Comparison of ENCODE assay signal across 7 mouse cellular contexts in the genomic region with DNA sequence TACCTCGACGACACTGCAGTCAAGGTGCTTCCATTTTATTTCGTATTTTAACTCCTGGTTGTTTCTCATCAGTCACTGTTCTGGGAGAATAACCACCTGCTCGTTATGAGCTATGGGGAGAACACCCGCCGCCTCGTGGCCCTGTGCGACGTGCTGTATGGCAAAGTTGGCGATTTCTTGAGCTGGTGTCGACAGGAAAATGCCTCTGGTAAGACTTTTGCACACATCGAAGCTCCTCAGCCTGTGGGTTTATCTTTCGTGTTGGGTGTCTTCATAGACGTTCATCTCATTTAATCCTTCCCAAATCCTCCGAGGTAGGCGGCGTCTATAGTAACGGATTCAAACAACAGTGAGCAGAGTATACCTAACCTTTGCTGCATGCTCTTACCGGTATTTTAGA. TPM values are rescaled to one million over a fixed set of nuclear protein-coding genes. Genes with fewer than 3 reads are reported as not detected.
A peak's percentile ranks its signal among the peaks of the same experiment; 100 is the strongest.
DNase-seq lines count a peak whose midpoint lies in the region; ATAC-seq and TF ChIP-seq lines count a peak whose summit lies in the region.

Fbxl5 (minus strand) TSS at position 101 of the 400 bp plus-strand sequence.

- TF ChIP-seq CTCF in E14TG2a.4 (conservative IDR thresholded peaks at IDR 0.05; ENCODE audit: low read length) (no peak), MEL (IDR thresholded peaks at IDR 0.05 in 2 of 3, conservative IDR thresholded peaks at IDR 0.05 in 1 of 3; ENCODE audit: control insufficient read depth in 1 of 3, insufficient read depth in 1 of 3, low read depth in 2 of 3, low read length in 3 of 3, poor library complexity in 1 of 3, severe bottlenecking in 1 of 3) (no peak)
- no peak for TF ChIP-seq CTCF in liver, embryonic 14.5 days (IDR thresholded peaks at IDR 0.05; ENCODE audit: low read depth)

- H3K27ac ChIP-seq in MEL (ENCODE audit: control insufficient read depth, low read depth, low read length) = no peak within 1 kb of the TSS
- no peak within 1 kb of the TSS for H3K27ac ChIP-seq in forebrain, embryonic 16.5 days (ENCODE audit: low read length)
- no peak within 1 kb of the TSS for H3K27ac ChIP-seq in hindbrain, embryonic 12.5 days
- no peak within 1 kb of the TSS for H3K27ac ChIP-seq in liver, embryonic 14.5 days

- no peak for ATAC-seq in forebrain, embryonic 16.5 days
- no peak for ATAC-seq in hindbrain, embryonic 12.5 days (ENCODE audit: low FRiP score)
- ATAC-seq in liver, embryonic 14.5 days (ENCODE audit: insufficient read depth) = no peak

- TF ChIP-seq EP300 in MEL (IDR thresholded peaks at IDR 0.05; ENCODE audit: low read depth in 1 of 2, low read length in 2 of 2) = no peak
- TF ChIP-seq EP300 in liver, embryonic 14.5 days (IDR thresholded peaks at IDR 0.05; ENCODE audit: low read depth) = no peak

- H3K4me1 ChIP-seq in E14TG2a.4 (replicated peaks; ENCODE audit: low read depth, low read length) = peaks cover 33% of the 10 kb centered on the region
- no peaks in the 10 kb centered on the region for H3K4me1 ChIP-seq in MEL (ENCODE audit: control insufficient read depth in 1 of 2, insufficient read depth in 2 of 2, low read length in 2 of 2)
- H3K4me1 ChIP-seq in forebrain, embryonic 16.5 days (replicated peaks; ENCODE audit: control insufficient read depth, insufficient read depth, low read length) = no peaks in the 10 kb centered on the region
- 0 out of 2 replicates have a peak, but pooled peaks cover 3% of the 10 kb centered on the region for H3K4me1 ChIP-seq in hindbrain, embryonic 12.5 days
- no peaks in the 10 kb centered on the region for H3K4me1 ChIP-seq in liver, embryonic 14.5 days (replicated peaks; ENCODE audit: control insufficient read depth in 2 of 2, insufficient read depth in 2 of 2, low read length in 1 of 2)

- H3K9me3 ChIP-seq in E14TG2a.4 (ENCODE audit: low read length) (peaks cover 27% of the 10 kb centered on the region), MEL (replicated peaks; ENCODE audit: insufficient read depth, low read length) (no peaks in the 10 kb centered on the region)
- no peaks in the 10 kb centered on the region for H3K9me3 ChIP-seq in forebrain, embryonic 16.5 days (ENCODE audit: control insufficient read depth, low read length)
- no peaks in the 10 kb centered on the region for H3K9me3 ChIP-seq in hindbrain, embryonic 12.5 days (replicated peaks)
- no peaks in the 10 kb centered on the region for H3K9me3 ChIP-seq in liver, embryonic 14.5 days (ENCODE audit: control insufficient read depth, low read length)

- H3K27me3 ChIP-seq in E14TG2a.4 (ENCODE audit: insufficient read depth, low read length) = peaks cover 10% of the 10 kb centered on the region
- peaks cover 0 to 9% of the 10 kb centered on the region in 2 experiments; a peak in 1 of 4 replicates for H3K27me3 ChIP-seq in MEL (ENCODE audit: control insufficient read depth in 1 of 2, insufficient read depth in 2 of 2, low read length in 2 of 2)
- no peaks in the 10 kb centered on the region for H3K27me3 ChIP-seq in forebrain, embryonic 16.5 days (replicated peaks; ENCODE audit: control insufficient read depth, insufficient read depth, low read length)
- no peaks in the 10 kb centered on the region for H3K27me3 ChIP-seq in hindbrain, embryonic 12.5 days
- no peaks in the 10 kb centered on the region for H3K27me3 ChIP-seq in liver, embryonic 14.5 days (ENCODE audit: control insufficient read depth, insufficient read depth, low read length)

- H3K36me3 ChIP-seq in E14TG2a.4 (ENCODE audit: insufficient read depth, low read length) = no peaks in the 10 kb centered on the region
- no peaks in the 10 kb centered on the region for H3K36me3 ChIP-seq in MEL (ENCODE audit: control insufficient read depth in 1 of 2, insufficient read depth in 2 of 2, low read length in 2 of 2)
- H3K36me3 ChIP-seq in forebrain, embryonic 16.5 days (ENCODE audit: control insufficient read depth, insufficient read depth) = no peaks in the 10 kb centered on the region
- no peaks in the 10 kb centered on the region for H3K36me3 ChIP-seq in hindbrain, embryonic 12.5 days
- H3K36me3 ChIP-seq in liver, embryonic 14.5 days (replicated peaks; ENCODE audit: control insufficient read depth, insufficient read depth, low read depth) = no peaks in the 10 kb centered on the region

- no peaks in the 10 kb centered on the region for H3K79me2 ChIP-seq in MEL (ENCODE audit: control insufficient read depth, insufficient read depth, low read length, poor library complexity)

- WGBS in forebrain, embryonic 16.5 days = 83% methylated on average over 19 of the region's 19 CpGs
- 84% methylated on average over 19 of the region's 19 CpGs for WGBS in hindbrain, embryonic 12.5 days
- 71% methylated on average over 19 of the region's 19 CpGs for WGBS in liver, embryonic 14.5 days (ENCODE audit: insufficient replicate concordance)

- H3K9ac ChIP-seq in MEL (ENCODE audit: control insufficient read depth, low read depth, low read length, poor library complexity, severe bottlenecking) = no peak within 1 kb of the TSS
- H3K9ac ChIP-seq in forebrain, embryonic 16.5 days (replicated peaks; ENCODE audit: low read depth, low read length) = no peak within 1 kb of the TSS
- H3K9ac ChIP-seq in hindbrain, embryonic 12.5 days = no peak within 1 kb of the TSS
- no peak within 1 kb of the TSS for H3K9ac ChIP-seq in liver, embryonic 14.5 days (replicated peaks)

- TF ChIP-seq POLR2A in MEL (IDR thresholded peaks at IDR 0.05; ENCODE audit: control insufficient read depth in 1 of 2, insufficient read depth in 1 of 2, low read depth in 1 of 2, low read length in 2 of 2, poor library complexity in 1 of 2) = no peak

- no peak within 1 kb of the TSS for H3K4me2 ChIP-seq in forebrain, embryonic 16.5 days (ENCODE audit: low read length)
- H3K4me2 ChIP-seq in hindbrain, embryonic 12.5 days (replicated peaks) = no peak within 1 kb of the TSS
- no peak within 1 kb of the TSS for H3K4me2 ChIP-seq in liver, embryonic 14.5 days (ENCODE audit: low read depth)

- no peak for TF ChIP-seq RAD21 in MEL (IDR thresholded peaks at IDR 0.05; ENCODE audit: low read depth, low read length)

- no peak for DNase-seq in MEL (ENCODE audit: low read depth, low spot score)
- no peak for DNase-seq in liver, embryonic 14.5 days (ENCODE audit: low read depth in 3 of 3, low spot score in 3 of 3)
- no peak for DNase-seq in right cerebral cortex, postnatal 25 days
- no peak for DNase-seq in ovary, postnatal 36 days (ENCODE audit: low spot score)

- H3K4me3 ChIP-seq in E14TG2a.4 (replicated peaks; ENCODE audit: low read length) (peak within 1 kb of the TSS; percentile 29; the same call in 1 of the 2 replicates), MEL (ENCODE audit: control insufficient read depth in 1 of 2, insufficient read depth in 1 of 2, low read depth in 2 of 2, low read length in 2 of 2) (no peak within 1 kb of the TSS)
- H3K4me3 ChIP-seq in forebrain, embryonic 16.5 days (replicated peaks; ENCODE audit: low read length) = no peak within 1 kb of the TSS
- H3K4me3 ChIP-seq in hindbrain, embryonic 12.5 days = no peak within 1 kb of the TSS
- H3K4me3 ChIP-seq in liver, embryonic 14.5 days (ENCODE audit: insufficient read depth in 1 of 2, low read depth in 2 of 2, low read length in 2 of 2) = no peak within 1 kb of the TSS

TF ChIP-seq in MEL, 35 proteins besides CTCF, POLR2A, EP300 and RAD21:
- no peak for TF ChIP-seq TBP (IDR thresholded peaks at IDR 0.05; ENCODE audit: low read depth, low read length)
- TF ChIP-seq ZMIZ1 (IDR thresholded peaks at IDR 0.05; ENCODE audit: low read depth, low read length) = no peak
- no peak for TF ChIP-seq TAL1 (IDR thresholded peaks at IDR 0.05; ENCODE audit: low read length)
- no peak for TF ChIP-seq SMC3 (IDR thresholded peaks at IDR 0.05; ENCODE audit: low read depth, low read length)
- TF ChIP-seq MAFK (IDR thresholded peaks at IDR 0.05; ENCODE audit: borderline replicate concordance, low read depth, low read length) = no peak
- TF ChIP-seq MXI1 (IDR thresholded peaks at IDR 0.05; ENCODE audit: low read depth, low read length) = no peak
- no peak for TF ChIP-seq UBTF (IDR thresholded peaks at IDR 0.05; ENCODE audit: borderline replicate concordance, insufficient read depth, low read depth, low read length)
- no peak for TF ChIP-seq KAT2A (conservative IDR thresholded peaks at IDR 0.05; ENCODE audit: low read depth, low read length)
- TF ChIP-seq MEF2A (IDR thresholded peaks at IDR 0.05; ENCODE audit: extremely low read depth, insufficient replicate concordance, low read depth, low read length, poor library complexity, severe bottlenecking) = no peak
- TF ChIP-seq ZNF384 (IDR thresholded peaks at IDR 0.05; ENCODE audit: low read depth, low read length) = no peak
- no peak for TF ChIP-seq POLR2AphosphoS2 (IDR thresholded peaks at IDR 0.05; ENCODE audit: low read length)
- TF ChIP-seq MAZ (IDR thresholded peaks at IDR 0.05; ENCODE audit: low read depth, low read length) = no peak
- no peak for TF ChIP-seq BHLHE40 (IDR thresholded peaks at IDR 0.05; ENCODE audit: borderline replicate concordance, low read depth, low read length)
- no peak for TF ChIP-seq SIN3A (IDR thresholded peaks at IDR 0.05; ENCODE audit: low read length)
- no peak for TF ChIP-seq ETS1 (IDR thresholded peaks at IDR 0.05; ENCODE audit: low read depth, low read length)
- no peak for TF ChIP-seq E2F4 (IDR thresholded peaks at IDR 0.05; ENCODE audit: borderline replicate concordance, low read depth, low read length)
- no peak for TF ChIP-seq JUND (IDR thresholded peaks at IDR 0.05; ENCODE audit: low read depth, low read length)
TF ChIP-seq in MEL: peak in this region for 0.

RNA-seq across cellular contexts. Expression of gene Fbxl5, which starts in this region (rescaled TPM):
- 25.7 and 29.4 TPM in 2 replicates for total RNA-seq in MEL (2012; rRNA removed)
- 10 to 100 TPM in 1 of 2 experiments, not detected in 1; 22.8 TPM for polyA plus RNA-seq in MEL (2012; ENCODE audit: insufficient read depth in 1 of 2, insufficient read length in 2 of 2, low read depth in 1 of 2, low replicate concordance in 2 of 2, missing spikeins in 1 of 2)
- polyA plus RNA-seq in forebrain, embryonic 16.5 days (2015; fragmentation: Nextera tagmentation; extraction: Ambion mirVana) = 81.4 and 88.2 TPM in 2 replicates
- polyA plus RNA-seq in hindbrain, embryonic 12.5 days (2016; fragmentation: Nextera tagmentation; extraction: Ambion mirVana) = 60.6 TPM in 2 replicates
- 9.0 and 10.3 TPM in 2 replicates for polyA plus RNA-seq in liver, embryonic 14.5 days (2012; rRNA removed)
- 21.5 and 22.6 TPM in 2 replicates for polyA plus RNA-seq in liver, embryonic 14.5 days (2014; fragmentation: Nextera tagmentation; extraction: Ambion mirVana)
